Mouse (Mus musculus): ENCODE measurements around the gene Rai2. TPM values are rescaled to one million over a fixed set of nuclear protein-coding genes. Genes with fewer than 3 reads are reported as not detected.
A peak's percentile ranks its signal among the peaks of the same experiment; 100 is the strongest.

Gene Rai2
- polyA plus RNA-seq (2016; fragmentation: Nextera tagmentation; extraction: Ambion mirVana): 1.6 and 2.3 TPM in 2 replicates

DNA sequence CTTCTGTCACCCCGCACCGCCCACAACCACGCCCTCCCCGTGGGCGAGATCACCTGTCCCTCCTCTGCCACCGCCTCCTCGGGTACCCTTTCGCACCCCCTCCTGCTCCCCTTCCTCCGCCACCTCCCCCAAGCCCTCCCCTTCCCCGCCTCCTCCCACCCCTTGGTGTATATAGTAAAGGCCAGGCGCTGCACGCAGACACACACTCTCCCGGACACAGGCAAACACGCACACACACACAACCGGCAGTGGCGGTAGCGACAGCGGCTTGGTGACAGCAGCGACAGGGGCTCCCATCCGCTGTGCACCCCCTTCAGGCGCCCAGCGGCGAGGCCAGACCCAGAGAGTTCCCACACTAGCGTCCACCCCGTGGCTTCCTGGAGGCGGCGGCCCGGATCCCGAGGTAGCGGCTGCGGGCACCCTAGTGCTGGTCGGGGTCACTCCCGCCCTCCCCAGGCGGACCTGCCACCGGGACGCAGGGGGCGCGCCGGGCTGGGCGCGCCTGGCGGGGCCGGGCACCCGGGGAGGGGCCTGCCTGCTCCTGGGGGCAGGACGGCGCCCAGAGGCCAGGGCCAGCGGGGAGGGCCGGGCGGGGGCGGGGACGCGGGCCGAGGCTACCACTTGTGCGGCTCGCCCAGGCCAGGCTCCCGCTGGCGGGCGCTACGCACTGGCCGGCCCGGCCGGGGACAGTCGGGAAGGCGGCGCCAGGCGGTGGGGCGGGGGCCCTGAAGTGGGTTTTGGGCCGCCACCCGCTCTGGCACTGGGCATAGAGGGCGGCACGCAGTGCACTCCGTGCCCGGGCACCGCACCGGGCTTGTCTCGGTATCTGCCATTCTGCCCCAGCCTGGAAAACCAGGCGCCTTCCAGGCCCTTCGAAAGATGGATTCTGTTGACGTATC, at the start of gene Rai2:
Rai2 (plus strand) TSS at position 205 of the 899 bp plus-strand sequence.
- Histone ChIP-seq H3K4me1 (0 out of 2 replicates have a peak, but pooled peaks cover 7% of the 10 kb centered on the region), H3K4me3 (peak within 1 kb of the TSS; percentile 66), H3K36me3 (replicated peaks) (no peaks in the 10 kb centered on the region), H3K27ac (peak within 1 kb of the TSS; percentile 75), H3K27me3 (ENCODE audit: poor library complexity, severe bottlenecking) (peaks cover 89% of the 10 kb centered on the region), H3K9me3 (no peaks in the 10 kb centered on the region)
- 23% methylated on average over 56 of the region's 79 CpGs for WGBS
- peak; percentile 27 for DNase-seq (ENCODE audit: extremely low spot score, low spot score)

DNA sequence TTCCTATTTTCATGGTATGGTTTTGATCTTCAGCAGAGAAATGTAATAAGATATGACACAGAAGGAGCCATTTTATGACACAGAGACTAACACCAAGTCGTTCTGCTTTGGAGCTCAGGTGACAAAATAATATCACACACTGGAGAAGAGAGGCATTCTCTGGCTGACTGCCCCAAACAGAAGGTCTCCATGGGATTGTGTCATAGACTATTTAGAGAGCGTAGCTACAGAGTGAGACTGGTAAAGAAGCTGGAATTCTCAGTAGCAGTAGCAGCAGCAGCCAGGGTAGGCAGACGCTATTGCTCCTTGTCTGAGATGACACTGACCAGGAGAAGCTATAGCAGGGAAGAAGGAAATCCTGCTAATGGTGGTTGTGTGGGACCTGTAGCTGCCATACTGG, 27.5 kb upstream of the Rai2 start:
- 75% methylated on average over 3 of the region's 3 CpGs for WGBS
- Histone ChIP-seq H3K27me3 (ENCODE audit: poor library complexity, severe bottlenecking) (peaks cover 93% of the 10 kb centered on the region), H3K36me3 (replicated peaks) (no peaks in the 10 kb centered on the region), H3K4me1 (no peaks in the 10 kb centered on the region), H3K4me3 (no peak overlapping the region), H3K9me3 (no peaks in the 10 kb centered on the region), H3K27ac (no peak overlapping the region)
- no peak for DNase-seq (ENCODE audit: extremely low spot score, low spot score)

DNA sequence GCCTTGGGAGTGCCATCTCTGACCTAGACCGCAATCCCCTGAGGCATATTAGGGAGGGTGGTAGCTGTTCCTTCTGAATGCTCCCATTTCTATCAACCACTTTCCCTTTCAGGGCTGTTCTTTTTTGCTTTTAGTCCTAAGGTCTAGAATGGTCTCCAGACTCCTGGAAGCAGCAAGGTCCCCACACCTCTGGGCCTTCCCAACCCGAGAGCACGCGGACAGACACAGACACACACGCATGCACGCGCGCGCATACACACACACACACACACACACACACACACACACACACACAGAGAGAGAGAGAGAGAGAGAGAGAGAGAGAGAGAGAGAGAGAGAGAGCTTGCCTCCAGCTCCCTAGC, 385 bp upstream of the Rai2 start:
- Histone ChIP-seq H3K4me1 (0 out of 2 replicates have a peak, but pooled peaks cover 7% of the 10 kb centered on the region), H3K27ac (no peak overlapping the region), H3K36me3 (replicated peaks) (no peaks in the 10 kb centered on the region), H3K4me3 (peak overlapping the region; percentile 66), H3K27me3 (ENCODE audit: poor library complexity, severe bottlenecking) (peaks cover 83% of the 10 kb centered on the region), H3K9me3 (no peaks in the 10 kb centered on the region)
- no peak for DNase-seq (ENCODE audit: extremely low spot score, low spot score)
- WGBS: 38% methylated on average over 9 of the region's 9 CpGs

DNA sequence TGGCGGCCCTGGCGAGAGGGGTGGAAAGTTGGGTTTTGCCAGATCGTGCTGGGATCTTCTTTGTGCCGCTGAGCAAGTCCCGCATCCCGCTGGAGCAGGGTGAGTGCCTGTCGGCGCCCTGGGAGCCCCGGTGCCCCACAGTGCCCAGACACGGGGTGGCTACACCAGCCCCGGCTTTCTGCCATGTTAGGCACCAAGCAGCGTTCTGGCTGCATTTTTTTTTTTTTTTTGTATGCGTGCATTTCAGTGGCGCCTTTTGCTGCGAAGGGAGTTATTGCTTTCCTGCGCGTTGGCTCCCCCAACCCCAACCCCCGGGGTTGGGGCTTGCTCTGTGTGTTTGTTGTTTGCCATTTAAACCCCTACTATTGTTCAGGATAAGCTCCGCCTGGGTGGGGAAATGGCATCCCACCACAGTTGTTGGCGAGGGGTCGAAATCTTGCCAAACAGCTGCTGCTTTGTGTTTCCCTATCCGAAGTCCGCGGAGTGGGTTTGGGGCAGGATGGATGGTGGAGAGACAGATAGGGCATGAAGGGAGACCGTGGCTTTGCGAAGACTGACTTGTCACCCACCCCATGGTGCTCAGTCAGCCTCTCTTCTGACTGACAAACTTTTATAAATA, 1.0 kb downstream of the Rai2 start:
- Histone ChIP-seq H3K27me3 (ENCODE audit: poor library complexity, severe bottlenecking) (peaks cover 97% of the 10 kb centered on the region), H3K9me3 (no peaks in the 10 kb centered on the region), H3K36me3 (replicated peaks) (no peaks in the 10 kb centered on the region), H3K4me1 (0 out of 2 replicates have a peak, but pooled peaks cover 7% of the 10 kb centered on the region), H3K4me3 (peak overlapping the region; percentile 66), H3K27ac (peak overlapping the region; percentile 75)
- peak; percentile 22 for DNase-seq (ENCODE audit: extremely low spot score, low spot score)
- WGBS: 15% methylated on average over 26 of the region's 26 CpGs

DNA sequence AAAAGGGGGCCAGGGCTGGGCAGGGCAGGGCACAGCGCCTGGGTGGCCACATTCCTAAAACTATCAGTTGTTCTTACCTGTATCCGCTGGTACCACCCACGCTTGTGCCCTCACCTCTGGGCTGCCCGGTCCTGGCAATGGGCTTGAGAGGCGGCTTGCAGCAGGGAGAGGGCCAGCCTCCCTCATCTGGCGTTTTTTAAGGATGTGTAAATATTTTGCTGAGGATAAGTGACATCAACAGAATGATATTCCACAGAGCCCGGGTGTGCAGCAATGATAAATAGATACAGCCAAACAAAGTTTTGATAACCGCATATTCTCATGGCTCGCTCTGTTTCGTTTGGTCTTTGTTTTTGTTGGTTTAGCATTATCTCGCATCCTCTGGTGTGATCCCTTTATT, 1.7 kb downstream of the Rai2 start:
- Histone ChIP-seq H3K9me3 (no peaks in the 10 kb centered on the region), H3K4me1 (peaks cover 12% of the 10 kb centered on the region), H3K27me3 (ENCODE audit: poor library complexity, severe bottlenecking) (peaks cover 97% of the 10 kb centered on the region), H3K36me3 (replicated peaks) (no peaks in the 10 kb centered on the region), H3K4me3 (peak overlapping the region; percentile 66), H3K27ac (no peak overlapping the region)
- 22% methylated on average over 11 of the region's 11 CpGs for WGBS
- DNase-seq (ENCODE audit: extremely low spot score, low spot score): no peak

DNA sequence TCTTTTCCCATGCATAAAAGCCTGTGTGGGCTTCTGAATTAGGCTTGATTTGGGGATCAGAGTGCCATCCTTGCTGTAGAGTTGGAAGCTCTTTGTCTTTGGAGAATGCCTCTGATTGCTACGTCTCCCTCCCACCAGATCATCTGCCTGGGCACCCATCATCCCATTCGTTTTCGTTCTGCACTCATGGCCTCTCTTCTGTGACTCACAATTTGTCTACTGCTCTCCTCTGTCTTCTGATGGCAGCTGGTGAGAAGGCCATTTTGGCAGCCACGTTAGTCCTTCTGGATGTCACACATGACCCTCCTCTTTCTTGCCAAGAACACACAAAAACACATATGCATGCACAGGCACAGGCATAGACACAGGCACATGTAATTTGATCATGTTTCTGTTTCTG, 4.2 kb downstream of the Rai2 start:
- Histone ChIP-seq H3K27ac (no peak overlapping the region), H3K9me3 (no peaks in the 10 kb centered on the region), H3K27me3 (ENCODE audit: poor library complexity, severe bottlenecking) (peaks cover 100% of the 10 kb centered on the region), H3K4me3 (no peak overlapping the region), H3K36me3 (replicated peaks) (no peaks in the 10 kb centered on the region), H3K4me1 (peaks cover 16% of the 10 kb centered on the region)
- no peak for DNase-seq (ENCODE audit: extremely low spot score, low spot score)
- 69% methylated on average over 4 of the region's 4 CpGs for WGBS

DNA sequence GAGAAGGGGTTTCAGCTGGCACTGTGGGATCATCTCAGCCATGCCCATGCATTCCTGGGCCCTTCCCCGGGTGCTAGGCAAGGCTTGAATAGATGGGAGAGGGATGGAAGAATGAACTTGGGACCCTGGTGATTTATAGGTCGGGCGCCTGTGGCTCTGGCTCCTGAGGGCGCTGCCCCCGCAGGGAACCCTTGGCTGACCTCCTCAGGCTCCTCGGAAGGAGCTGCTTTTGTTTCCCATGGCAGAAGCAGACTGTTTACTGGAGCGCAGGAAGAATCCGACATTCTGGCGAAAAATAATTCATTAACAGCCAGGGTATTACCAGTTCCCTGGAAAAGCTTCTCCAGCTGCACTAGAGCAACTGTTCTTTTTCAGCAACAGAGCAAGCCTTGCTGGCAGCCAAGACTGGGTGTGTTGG, 6.5 kb downstream of the Rai2 start:
- no peaks in the 10 kb centered on the region for H3K9me3 ChIP-seq
- H3K36me3 ChIP-seq (replicated peaks): no peaks in the 10 kb centered on the region
- H3K4me1 ChIP-seq: peaks cover 11% of the 10 kb centered on the region
- no peak overlapping the region for H3K27ac ChIP-seq
- H3K27me3 ChIP-seq (ENCODE audit: poor library complexity, severe bottlenecking): peaks cover 100% of the 10 kb centered on the region
- no peak for DNase-seq (ENCODE audit: extremely low spot score, low spot score)
- no peak overlapping the region for H3K4me3 ChIP-seq
- 27% methylated on average over 9 of the region's 9 CpGs for WGBS

DNA sequence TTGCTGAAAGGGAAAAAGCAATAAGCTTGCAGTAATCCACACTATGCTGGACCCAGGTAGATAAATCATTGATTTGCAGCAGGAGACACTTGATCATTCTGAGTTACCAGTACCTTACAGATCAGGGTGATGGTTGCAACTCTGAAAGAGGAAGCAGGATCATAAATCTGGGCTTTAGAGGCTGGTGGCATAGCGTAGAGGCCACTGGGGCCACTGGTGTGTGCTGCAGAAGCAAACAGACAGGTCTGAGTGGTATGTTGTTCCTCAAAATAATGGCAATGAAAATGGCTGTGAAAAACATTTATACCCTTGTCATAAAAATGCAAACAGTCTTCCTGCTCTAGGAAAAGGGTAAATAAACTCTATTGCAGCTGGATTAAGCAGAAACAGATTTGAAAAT, 9.4 kb downstream of the Rai2 start:
- Histone ChIP-seq H3K27me3 (ENCODE audit: poor library complexity, severe bottlenecking) (peaks cover 100% of the 10 kb centered on the region), H3K36me3 (replicated peaks) (no peaks in the 10 kb centered on the region), H3K4me1 (peaks cover 9% of the 10 kb centered on the region), H3K4me3 (no peak overlapping the region), H3K9me3 (no peaks in the 10 kb centered on the region), H3K27ac (no peak overlapping the region)
- no peak for DNase-seq (ENCODE audit: extremely low spot score, low spot score)
- WGBS: 79% methylated on average over 1 of the region's 1 CpGs

DNA sequence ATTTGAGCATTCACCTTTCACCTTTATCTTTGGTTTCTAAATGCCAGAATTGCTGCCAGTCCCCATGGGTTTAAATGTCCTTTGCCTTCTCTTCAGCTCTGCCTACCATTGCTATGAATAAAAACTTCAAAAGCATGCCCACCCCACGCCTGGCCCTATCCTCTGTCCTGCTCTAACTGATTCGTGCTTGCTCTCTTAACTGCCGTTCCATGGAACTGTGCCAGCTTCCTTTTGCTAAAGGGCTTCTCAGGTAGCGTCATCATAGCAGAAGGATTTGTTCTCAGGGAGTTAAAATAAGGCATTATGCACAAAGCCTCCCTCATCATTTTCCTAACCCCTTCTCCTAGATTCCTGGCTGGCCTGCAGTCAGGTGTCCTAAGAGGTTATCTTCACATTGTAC, 11.6 kb downstream of the Rai2 start:
- H3K36me3 ChIP-seq (replicated peaks): no peaks in the 10 kb centered on the region
- H3K4me1 ChIP-seq: peaks cover 4% of the 10 kb centered on the region
- peaks cover 100% of the 10 kb centered on the region for H3K27me3 ChIP-seq (ENCODE audit: poor library complexity, severe bottlenecking)
- no peak overlapping the region for H3K4me3 ChIP-seq
- H3K27ac ChIP-seq: no peak overlapping the region
- no peaks in the 10 kb centered on the region for H3K9me3 ChIP-seq
- no peak for DNase-seq (ENCODE audit: extremely low spot score, low spot score)
- 85% methylated on average over 4 of the region's 4 CpGs for WGBS

DNA sequence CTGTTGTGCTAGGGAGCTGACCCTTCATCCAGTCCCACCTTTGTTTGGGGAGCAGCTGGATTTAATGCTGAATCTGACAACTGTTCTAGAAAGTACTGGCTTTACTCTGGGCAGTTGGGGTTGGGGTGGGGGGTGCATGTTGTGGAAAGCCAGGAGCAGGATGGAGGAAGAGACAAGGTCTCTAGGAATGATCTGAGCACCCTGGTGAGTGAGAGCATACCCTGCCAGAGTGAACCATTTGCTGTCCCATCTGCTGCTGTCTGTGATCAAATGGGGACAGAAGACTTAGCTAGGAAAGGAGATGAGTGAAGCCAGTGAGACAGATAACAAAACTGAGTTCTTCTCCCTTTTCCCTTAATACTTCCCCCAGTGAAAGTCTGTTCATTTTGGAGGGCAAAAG, 13.2 kb downstream of the Rai2 start:
- Histone ChIP-seq H3K27me3 (ENCODE audit: poor library complexity, severe bottlenecking) (peaks cover 100% of the 10 kb centered on the region), H3K4me3 (no peak overlapping the region), H3K4me1 (0 out of 2 replicates have a peak, but pooled peaks cover 3% of the 10 kb centered on the region), H3K27ac (no peak overlapping the region), H3K36me3 (replicated peaks) (no peaks in the 10 kb centered on the region), H3K9me3 (no peaks in the 10 kb centered on the region)
- no peak for DNase-seq (ENCODE audit: extremely low spot score, low spot score)

DNA sequence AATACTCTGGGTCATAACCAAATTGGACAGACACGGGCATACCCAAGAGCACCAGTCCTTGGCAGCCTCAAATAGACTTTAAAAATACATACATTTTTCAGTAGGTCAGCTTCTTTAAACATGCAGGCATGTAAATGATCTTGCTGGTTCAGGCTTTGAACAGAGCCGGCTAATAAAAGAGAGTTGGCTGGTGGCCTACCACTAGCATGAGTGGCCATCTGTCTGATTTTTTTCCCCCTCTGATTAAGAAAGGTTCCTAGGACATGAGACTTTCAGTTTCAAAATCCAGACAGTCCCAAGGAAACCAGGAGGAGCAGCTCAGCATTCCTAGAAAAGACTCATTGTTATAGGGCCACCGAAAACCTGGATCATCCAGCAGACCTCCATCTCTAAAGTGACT, 15.0 kb downstream of the Rai2 start:
- DNase-seq (ENCODE audit: extremely low spot score, low spot score): no peak
- Histone ChIP-seq H3K27ac (no peak overlapping the region), H3K9me3 (no peaks in the 10 kb centered on the region), H3K4me1 (0 out of 2 replicates have a peak, but pooled peaks cover 3% of the 10 kb centered on the region), H3K27me3 (ENCODE audit: poor library complexity, severe bottlenecking) (peaks cover 100% of the 10 kb centered on the region), H3K36me3 (replicated peaks) (no peaks in the 10 kb centered on the region), H3K4me3 (no peak overlapping the region)
- 93% methylated on average over 3 of the region's 3 CpGs for WGBS

DNA sequence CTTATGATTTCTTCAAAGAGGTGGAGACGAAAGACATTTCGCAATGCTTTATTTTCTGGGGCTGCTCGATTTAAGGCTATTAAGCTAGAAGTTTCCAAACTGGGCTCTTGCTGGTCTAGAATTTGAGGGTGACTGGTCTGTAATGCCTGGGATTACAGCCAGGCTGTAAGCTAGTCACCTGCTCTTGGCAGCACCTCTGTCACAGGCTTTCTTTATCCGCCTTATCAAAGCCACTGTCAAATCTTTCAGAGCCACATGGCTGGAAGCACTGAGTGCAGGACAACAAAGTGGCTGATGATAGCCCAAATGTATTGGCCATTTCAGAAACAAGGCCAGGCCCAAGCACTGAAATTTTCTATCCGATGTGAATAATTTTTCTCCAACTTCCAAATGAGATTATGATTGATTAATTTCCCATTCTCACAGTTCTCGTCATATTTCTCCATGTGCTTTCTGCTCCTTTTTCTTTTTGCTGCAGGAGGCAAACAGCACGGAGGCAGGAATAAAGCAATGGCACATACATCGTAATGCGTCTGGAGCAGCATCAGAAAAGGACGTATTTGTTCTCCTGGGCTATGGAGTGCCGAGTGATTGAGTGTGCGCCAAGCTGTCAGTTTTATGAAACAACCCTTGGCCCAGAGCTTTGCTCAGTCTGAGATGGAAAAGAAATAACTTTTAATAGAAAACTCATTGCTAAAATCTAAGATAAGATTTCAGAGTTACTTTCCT, 16.9 kb downstream of the Rai2 start:
- Histone ChIP-seq H3K9me3 (no peaks in the 10 kb centered on the region), H3K27ac (no peak overlapping the region), H3K36me3 (replicated peaks) (no peaks in the 10 kb centered on the region), H3K27me3 (ENCODE audit: poor library complexity, severe bottlenecking) (peaks cover 100% of the 10 kb centered on the region), H3K4me1 (0 out of 2 replicates have a peak, but pooled peaks cover 3% of the 10 kb centered on the region), H3K4me3 (no peak overlapping the region)
- 91% methylated on average over 12 of the region's 12 CpGs for WGBS
- DNase-seq (ENCODE audit: extremely low spot score, low spot score): no peak

Data from forebrain, embryonic 10.5 days (tissue).